Mouse (Mus musculus) lung, embryonic 14.5 days (tissue): ENCODE data around the gene Dcakd. TPM values are rescaled to one million over a fixed set of nuclear protein-coding genes. Genes with fewer than 3 reads are reported as not detected.

Experiments
- ATAC-seq: fragments of 200-750 bp; cut with Nextera tagmentation; 2 replicates; pipeline ENCODE4 v1.8.0; 2017; ENCODE audit warnings: mild to moderate bottlenecking, moderate TSS enrichment, moderate library complexity; ENCODE audit not compliant: insufficient read depth
- DNase-seq: peaks from one replicate; pipeline ENCODE4 v3.0.0-alpha.2; 2015
- H3K27ac ChIP-seq: fragments of 300-500 bp; sonication (generic); 2 replicates; pipeline ENCODE4 v1.5.1; 2014; ENCODE audit warnings: low read depth, mild to moderate bottlenecking, moderate library complexity
- H3K27me3 ChIP-seq: fragments of 300-500 bp; sonication (generic); 2 replicates; pipeline ENCODE4 v1.6.1; 2014; ENCODE audit warnings: low read length, control low read depth; ENCODE audit not compliant: insufficient read depth
- H3K36me3 ChIP-seq: fragments of 300-500 bp; sonication (generic); 2 replicates; pipeline ENCODE4 v1.6.1; 2014; ENCODE audit warnings: control low read depth; ENCODE audit not compliant: insufficient read depth
- H3K4me1 ChIP-seq: fragments of 300-500 bp; sonication (generic); 2 replicates; pipeline ENCODE4 v1.6.1; 2014; ENCODE audit warnings: antibody characterized with exemption, control low read depth; ENCODE audit not compliant: insufficient read depth
- H3K4me2 ChIP-seq: fragments of 300-500 bp; sonication (generic); 2 replicates; pipeline ENCODE4 v1.6.1; 2014; ENCODE audit warnings: mild to moderate bottlenecking
- H3K4me3 ChIP-seq: fragments of 300-500 bp; sonication (generic); 2 replicates; pipeline ENCODE4 v1.5.1; 2014; ENCODE audit warnings: low read depth, low read length
- H3K9ac ChIP-seq: fragments of 300-500 bp; sonication (generic); 2 replicates; pipeline ENCODE4 v1.6.1; 2014
- H3K9me3 ChIP-seq: fragments of 300-500 bp; sonication (generic); 2 replicates; pipeline ENCODE4 v1.6.1; 2016; ENCODE audit warnings: low read depth, low read length, control low read depth
- CTCF ChIP-seq: IDR thresholded peaks from 2 replicates; pipeline ENCODE4 v1.5.1; 2016; ENCODE audit warnings: antibody characterized with exemption, low read depth
- WGBS: fragments of 180-500 bp; shearing (Covaris S2); extraction: QIAGEN DNeasy Blood & Tissue Kit; methylation state at CpG from one replicate; pipeline ENCODE4 v1.1.7; 2014; 5-methylcytosine and 5-hydroxymethylcytosine counted together
- polyA plus RNA-seq: library from polyadenylated mRNA; unstranded; fragments of >200 nt; fragmentation: Nextera tagmentation; extraction: Ambion mirVana; gene quantifications from 2 replicates; pipeline ENCODE4 v1.2.1, GENCODE M21; 2014

Gene Dcakd
- polyA plus RNA-seq, 1 experiment from 2014 or later = 225 TPM

GRCm38 (mm10) chr11:103070322-103070880, 42.3 kb upstream of the Dcakd start:
- TF ChIP-seq CTCF = no peak
- DNase-seq (no peak), ATAC-seq (no peak)
- no peak overlapping the region for H3K27ac ChIP-seq
- H3K4me2 ChIP-seq = no peak overlapping the region
- H3K4me1 ChIP-seq = 0 out of 2 replicates have a peak, but pooled peaks cover 4% of the 10 kb centered on the region
- no peaks in the 10 kb centered on the region for H3K9me3 ChIP-seq
- H3K9ac ChIP-seq = no peak overlapping the region
- H3K4me3 ChIP-seq = no peak overlapping the region
- H3K36me3 ChIP-seq = peaks cover 51% of the 10 kb centered on the region
- 92% methylated on average over 10 of the region's 10 CpGs for WGBS
- no peaks in the 10 kb centered on the region for H3K27me3 ChIP-seq

- H3K27ac ChIP-seq = no peak overlapping the region
- ATAC-seq = no peak
- no peak for DNase-seq
- H3K9ac ChIP-seq = no peak overlapping the region
- H3K4me3 ChIP-seq = no peak overlapping the region
- TF ChIP-seq CTCF = no peak
- no peaks in the 10 kb centered on the region for H3K27me3 ChIP-seq
- peaks cover 56% of the 10 kb centered on the region for H3K36me3 ChIP-seq
- 0 out of 2 replicates have a peak, but pooled peaks cover 4% of the 10 kb centered on the region for H3K4me1 ChIP-seq
- H3K4me2 ChIP-seq = no peak overlapping the region
- no peaks in the 10 kb centered on the region for H3K9me3 ChIP-seq
- 94% methylated on average over 2 of the region's 2 CpGs for WGBS
These were observed 41.6 kb upstream of the Dcakd start for GRCm38 (mm10) chr11:103069731-103070130.

- Histone ChIP-seq H3K4me3 (no peak overlapping the region), H3K4me2 (no peak overlapping the region), H3K4me1 (no peaks in the 10 kb centered on the region), H3K27ac (no peak overlapping the region), H3K27me3 (no peaks in the 10 kb centered on the region), H3K9me3 (no peaks in the 10 kb centered on the region), H3K9ac (no peak overlapping the region), H3K36me3 (peaks cover 65% of the 10 kb centered on the region)
- DNase-seq (no peak), ATAC-seq (no peak)
- no peak for TF ChIP-seq CTCF
- WGBS = 93% methylated on average over 11 of the region's 11 CpGs
These were observed 40.8 kb upstream of the Dcakd start for GRCm38 (mm10) chr11:103068884-103069283.

- ATAC-seq (no peak), DNase-seq (no peak)
- H3K27ac ChIP-seq = peak overlapping the region; percentile 48; the same call in 1 of the 2 replicates
- H3K4me2 ChIP-seq = no peak overlapping the region
- no peak overlapping the region for H3K9ac ChIP-seq
- no peak for TF ChIP-seq CTCF
- no peak overlapping the region for H3K4me3 ChIP-seq
- 85% methylated on average over 4 of the region's 4 CpGs for WGBS
- H3K4me1 ChIP-seq = no peaks in the 10 kb centered on the region
- peaks cover 71% of the 10 kb centered on the region for H3K36me3 ChIP-seq
- no peaks in the 10 kb centered on the region for H3K9me3 ChIP-seq
- H3K27me3 ChIP-seq = no peaks in the 10 kb centered on the region
These were observed 40.1 kb upstream of the Dcakd start for GRCm38 (mm10) chr11:103068272-103068671.

GRCm38 (mm10) chr11:103067457-103068001, 39.4 kb upstream of the Dcakd start:
- Histone ChIP-seq H3K9ac (no peak overlapping the region), H3K4me3 (no peak overlapping the region), H3K36me3 (peaks cover 76% of the 10 kb centered on the region), H3K4me2 (no peak overlapping the region), H3K4me1 (no peaks in the 10 kb centered on the region), H3K27ac (peak overlapping the region; percentile 48; the same call in 1 of the 2 replicates), H3K27me3 (no peaks in the 10 kb centered on the region), H3K9me3 (no peaks in the 10 kb centered on the region)
- peak; percentile 75 for ATAC-seq
- no peak for TF ChIP-seq CTCF
- DNase-seq = peak; percentile 54
- 60% methylated on average over 8 of the region's 8 CpGs for WGBS

GRCm38 (mm10) chr11:103067051-103067361, 38.9 kb upstream of the Dcakd start:
- Histone ChIP-seq H3K9ac (no peak overlapping the region), H3K36me3 (peaks cover 81% of the 10 kb centered on the region), H3K4me2 (no peak overlapping the region)

GRCm38 (mm10) chr11:103066191-103067050, 38.3 kb upstream of the Dcakd start:
- no peak overlapping the region for H3K9ac ChIP-seq
- no peaks in the 10 kb centered on the region for H3K9me3 ChIP-seq
- ATAC-seq = no peak
- H3K4me1 ChIP-seq = no peaks in the 10 kb centered on the region
- no peak overlapping the region for H3K4me3 ChIP-seq
- 89% methylated on average over 14 of the region's 14 CpGs for WGBS
- peaks cover 87% of the 10 kb centered on the region for H3K36me3 ChIP-seq
- H3K4me2 ChIP-seq = no peak overlapping the region
- no peak for DNase-seq
- peak overlapping the region; percentile 39; the same call in 1 of the 2 replicates for H3K27ac ChIP-seq
- no peak for TF ChIP-seq CTCF
- H3K27me3 ChIP-seq = no peaks in the 10 kb centered on the region

More at GRCm38 (mm10) chr11:103067051-103067361, 38.9 kb upstream of the Dcakd start:
- DNase-seq (no peak), ATAC-seq (no peak)
- 77% methylated on average over 6 of the region's 6 CpGs for WGBS
- H3K27ac ChIP-seq = peak overlapping the region; percentile 39; the same call in 1 of the 2 replicates
- H3K4me3 ChIP-seq = no peak overlapping the region
- no peaks in the 10 kb centered on the region for H3K9me3 ChIP-seq
- H3K4me1 ChIP-seq = no peaks in the 10 kb centered on the region
- no peak for TF ChIP-seq CTCF
- no peaks in the 10 kb centered on the region for H3K27me3 ChIP-seq
